Mouse (Mus musculus): ENCODE data around the gene Ikzf4. TPM values are rescaled to one million over a fixed set of nuclear protein-coding genes. Genes with fewer than 3 reads are reported as not detected.

The Ikzf4 gene
- 1.4 and 2.0 TPM in 2 replicates for polyA plus RNA-seq (2015; fragmentation: Nextera tagmentation; extraction: Ambion mirVana)

- peak; percentile 78 for ATAC-seq (ENCODE audit: low FRiP score, low TSS enrichment)
- H3K9ac ChIP-seq (replicated peaks; ENCODE audit: low read length), result peak within 1 kb of the TSS; percentile 70
- H3K4me1 ChIP-seq (ENCODE audit: insufficient read depth, low read length), result peaks cover 14% of the 10 kb centered on the region
- 3% methylated on average over 36 of the region's 36 CpGs for WGBS
- H3K27ac ChIP-seq (ENCODE audit: low read length), result peak within 1 kb of the TSS; percentile 32; the same call in 1 of the 2 replicates
- H3K27me3 ChIP-seq (ENCODE audit: insufficient read depth, low read length), result no peaks in the 10 kb centered on the region
- H3K9me3 ChIP-seq (ENCODE audit: low read length), result no peaks in the 10 kb centered on the region
- H3K4me2 ChIP-seq (replicated peaks; ENCODE audit: low read depth, low read length), result peak within 1 kb of the TSS; percentile 94
- 0 out of 2 replicates have a peak, but pooled peaks cover 4% of the 10 kb centered on the region for H3K36me3 ChIP-seq (ENCODE audit: insufficient read depth, low read length)
- H3K4me3 ChIP-seq (ENCODE audit: low read length), result peak within 1 kb of the TSS; percentile 60
These were observed at the start of gene Ikzf4 for GRCm38 (mm10) chr10:128645111-128646011. Gene Ikzf4, minus strand, starts transcription at chr10:128645991.

- peak overlapping the region; percentile 80 for H3K4me3 ChIP-seq (ENCODE audit: low read length)
These were observed 49.7 kb upstream of the Ikzf4 start for GRCm38 (mm10) chr10:128695411-128695991.

GRCm38 (mm10) chr10:128674469-128675008 is 28.7 kb upstream of the Ikzf4 start:
- H3K4me1 ChIP-seq (ENCODE audit: insufficient read depth, low read length), result peaks cover 10% of the 10 kb centered on the region
- WGBS, result 3% methylated on average over 9 of the region's 9 CpGs
- ATAC-seq (ENCODE audit: low FRiP score, low TSS enrichment), result no peak; the same call in 1 of the 2 replicates
- H3K36me3 ChIP-seq (ENCODE audit: insufficient read depth, low read length), result 0 out of 2 replicates have a peak, but pooled peaks cover 2% of the 10 kb centered on the region
- no peaks in the 10 kb centered on the region for H3K9me3 ChIP-seq (ENCODE audit: low read length)
- peak overlapping the region; percentile 76 for H3K4me3 ChIP-seq (ENCODE audit: low read length)
- H3K4me2 ChIP-seq (replicated peaks; ENCODE audit: low read depth, low read length), result peak overlapping the region; percentile 90
- H3K27ac ChIP-seq (ENCODE audit: low read length), result peak overlapping the region; percentile 68
- peak overlapping the region; percentile 74 for H3K9ac ChIP-seq (replicated peaks; ENCODE audit: low read length)
- H3K27me3 ChIP-seq (ENCODE audit: insufficient read depth, low read length), result no peaks in the 10 kb centered on the region

More at GRCm38 (mm10) chr10:128695411-128695991, 49.7 kb upstream of the Ikzf4 start:
- Histone ChIP-seq H3K4me1 (ENCODE audit: insufficient read depth, low read length) (peaks cover 14% of the 10 kb centered on the region), H3K9ac (replicated peaks; ENCODE audit: low read length) (peak overlapping the region; percentile 88), H3K27ac (ENCODE audit: low read length) (peak overlapping the region; percentile 99), H3K36me3 (ENCODE audit: insufficient read depth, low read length) (peaks cover 23% of the 10 kb centered on the region), H3K9me3 (ENCODE audit: low read length) (no peaks in the 10 kb centered on the region), H3K27me3 (ENCODE audit: insufficient read depth, low read length) (no peaks in the 10 kb centered on the region), H3K4me2 (replicated peaks; ENCODE audit: low read depth, low read length) (peak overlapping the region; percentile 70)
- WGBS, result under 1% methylated on average over 20 of the region's 22 CpGs
- no peak for ATAC-seq (ENCODE audit: low FRiP score, low TSS enrichment)

GRCm38 (mm10) chr10:128673763-128674468 is 28.1 kb upstream of the Ikzf4 start, which contains the start of gene Suox:
Gene Suox, minus strand, starts transcription at chr10:128674073.
- Histone ChIP-seq H3K9me3 (ENCODE audit: low read length) (no peaks in the 10 kb centered on the region), H3K4me2 (replicated peaks; ENCODE audit: low read depth, low read length) (peak within 1 kb of the TSS; percentile 90), H3K4me1 (ENCODE audit: insufficient read depth, low read length) (peaks cover 10% of the 10 kb centered on the region), H3K36me3 (ENCODE audit: insufficient read depth, low read length) (0 out of 2 replicates have a peak, but pooled peaks cover 2% of the 10 kb centered on the region), H3K27ac (ENCODE audit: low read length) (peak within 1 kb of the TSS; percentile 68), H3K4me3 (ENCODE audit: low read length) (peak within 1 kb of the TSS; percentile 76), H3K9ac (replicated peaks; ENCODE audit: low read length) (peak within 1 kb of the TSS; percentile 74), H3K27me3 (ENCODE audit: insufficient read depth, low read length) (no peaks in the 10 kb centered on the region)
- peak; percentile 95 for ATAC-seq (ENCODE audit: low FRiP score, low TSS enrichment)
- WGBS, result under 1% methylated on average over 59 of the region's 60 CpGs

- Histone ChIP-seq H3K9ac (replicated peaks; ENCODE audit: low read length) (no peak overlapping the region), H3K27me3 (ENCODE audit: insufficient read depth, low read length) (no peaks in the 10 kb centered on the region), H3K27ac (ENCODE audit: low read length) (no peak overlapping the region), H3K36me3 (ENCODE audit: insufficient read depth, low read length) (0 out of 2 replicates have a peak, but pooled peaks cover 2% of the 10 kb centered on the region), H3K9me3 (ENCODE audit: low read length) (no peaks in the 10 kb centered on the region), H3K4me2 (replicated peaks; ENCODE audit: low read depth, low read length) (no peak overlapping the region), H3K4me1 (ENCODE audit: insufficient read depth, low read length) (peaks cover 15% of the 10 kb centered on the region), H3K4me3 (ENCODE audit: low read length) (no peak overlapping the region)
- ATAC-seq (ENCODE audit: low FRiP score, low TSS enrichment), result no peak
- WGBS, result 93% methylated on average over 9 of the region's 9 CpGs
These were observed 25.4 kb upstream of the Ikzf4 start for GRCm38 (mm10) chr10:128671148-128671547.

- 0 out of 2 replicates have a peak, but pooled peaks cover 2% of the 10 kb centered on the region for H3K36me3 ChIP-seq (ENCODE audit: insufficient read depth, low read length)
- peak overlapping the region; percentile 68 for H3K4me3 ChIP-seq (ENCODE audit: low read length)
- WGBS, result under 1% methylated on average over 41 of the region's 42 CpGs
- peak overlapping the region; percentile 71 for H3K4me2 ChIP-seq (replicated peaks; ENCODE audit: low read depth, low read length)
- H3K27ac ChIP-seq (ENCODE audit: low read length), result peak overlapping the region; percentile 59; the same call in 1 of the 2 replicates
- H3K9me3 ChIP-seq (ENCODE audit: low read length), result no peaks in the 10 kb centered on the region
- H3K9ac ChIP-seq (replicated peaks; ENCODE audit: low read length), result peak overlapping the region; percentile 76
- ATAC-seq (ENCODE audit: low FRiP score, low TSS enrichment), result peak; percentile 49; the same call in 1 of the 2 replicates
- H3K27me3 ChIP-seq (ENCODE audit: insufficient read depth, low read length), result no peaks in the 10 kb centered on the region
- peaks cover 13% of the 10 kb centered on the region for H3K4me1 ChIP-seq (ENCODE audit: insufficient read depth, low read length)
These were observed 23.2 kb upstream of the Ikzf4 start for GRCm38 (mm10) chr10:128668790-128669672.

GRCm38 (mm10) chr10:128665806-128666205 is 20.0 kb upstream of the Ikzf4 start:
- no peak for ATAC-seq (ENCODE audit: low FRiP score, low TSS enrichment)
- 97% methylated on average over 2 of the region's 2 CpGs for WGBS
- no peak overlapping the region for H3K9ac ChIP-seq (replicated peaks; ENCODE audit: low read length)
- H3K9me3 ChIP-seq (ENCODE audit: low read length), result no peaks in the 10 kb centered on the region
- 0 out of 2 replicates have a peak, but pooled peaks cover 5% of the 10 kb centered on the region for H3K4me1 ChIP-seq (ENCODE audit: insufficient read depth, low read length)
- no peak overlapping the region for H3K27ac ChIP-seq (ENCODE audit: low read length)
- H3K36me3 ChIP-seq (ENCODE audit: insufficient read depth, low read length), result no peaks in the 10 kb centered on the region
- no peak overlapping the region for H3K4me2 ChIP-seq (replicated peaks; ENCODE audit: low read depth, low read length)
- no peaks in the 10 kb centered on the region for H3K27me3 ChIP-seq (ENCODE audit: insufficient read depth, low read length)
- no peak overlapping the region for H3K4me3 ChIP-seq (ENCODE audit: low read length)

GRCm38 (mm10) chr10:128665307-128665706 is 19.5 kb upstream of the Ikzf4 start:
- no peak overlapping the region for H3K9ac ChIP-seq (replicated peaks; ENCODE audit: low read length)
- ATAC-seq (ENCODE audit: low FRiP score, low TSS enrichment), result no peak
- no peak overlapping the region for H3K27ac ChIP-seq (ENCODE audit: low read length)
- no peaks in the 10 kb centered on the region for H3K27me3 ChIP-seq (ENCODE audit: insufficient read depth, low read length)
- H3K4me3 ChIP-seq (ENCODE audit: low read length), result no peak overlapping the region
- no peak overlapping the region for H3K4me2 ChIP-seq (replicated peaks; ENCODE audit: low read depth, low read length)
- H3K9me3 ChIP-seq (ENCODE audit: low read length), result no peaks in the 10 kb centered on the region
- 0 out of 2 replicates have a peak, but pooled peaks cover 5% of the 10 kb centered on the region for H3K4me1 ChIP-seq (ENCODE audit: insufficient read depth, low read length)
- WGBS, result 84% methylated on average over 3 of the region's 3 CpGs
- no peaks in the 10 kb centered on the region for H3K36me3 ChIP-seq (ENCODE audit: insufficient read depth, low read length)

Measured in kidney, embryonic 16.5 days (tissue).